Comparison of ENCODE assay signal across 8 mouse cellular contexts in genomic region chr14:20928848-20929745, GRCm38 (mm10). TPM values are rescaled to one million over a fixed set of nuclear protein-coding genes. Genes with fewer than 3 reads are reported as not detected.
DNase-seq lines count a peak whose midpoint lies in the region; ATAC-seq and TF ChIP-seq lines count a peak whose summit lies in the region.

TSS of gene Vcl (plus strand) at chr14:20929398.

- under 1% methylated on average over 89 of the region's 89 CpGs for WGBS in bone marrow, adult 2 months
- under 1% methylated on average over 89 of the region's 89 CpGs for WGBS in embryonic facial prominence, embryonic 15.5 days
- 3% methylated on average over 78 of the region's 89 CpGs for WGBS in limb, embryonic 14.5 days
- under 1% methylated on average over 88 of the region's 89 CpGs for WGBS in midbrain, postnatal 0 days

- peak; percentile 98 for DNase-seq in 416B (ENCODE audit: low read depth)
- DNase-seq in heart, adult 8-10 months (ENCODE audit: low spot score): peak; percentile 99
- peak; percentile 100 for DNase-seq in kidney, adult 9 months
- peak; percentile 99 for DNase-seq in limb, embryonic 14.5 days (ENCODE audit: low spot score)
- DNase-seq in midbrain, postnatal 0 days (ENCODE audit: low spot score): peak; percentile 99
- DNase-seq in spleen, postnatal 14 days (ENCODE audit: low spot score in 2 of 2): peak; percentile 93 to 95

- peak; percentile 95 for TF ChIP-seq POLR2A in bone marrow, adult 2 months (IDR thresholded peaks at IDR 0.05; ENCODE audit: borderline replicate concordance, control insufficient read depth, low read depth, low read length)
- peak; percentile 95; the same call in 1 of the 2 replicates for TF ChIP-seq POLR2A in limb, embryonic 14.5 days (IDR thresholded peaks at IDR 0.05; ENCODE audit: borderline replicate concordance, extremely low read depth, insufficient read depth, insufficient read length)

- no peak for TF ChIP-seq CTCF in bone marrow, adult 2 months (IDR thresholded peaks at IDR 0.05; ENCODE audit: control insufficient read depth, insufficient read depth, low read length)
- TF ChIP-seq CTCF in midbrain, postnatal 0 days (IDR thresholded peaks at IDR 0.05): no peak

- no peaks in the 10 kb centered on the region for H3K36me3 ChIP-seq in embryonic facial prominence, embryonic 15.5 days
- H3K36me3 ChIP-seq in limb, embryonic 14.5 days (ENCODE audit: control insufficient read depth, insufficient read depth, low read length): no peaks in the 10 kb centered on the region
- H3K36me3 ChIP-seq in midbrain, postnatal 0 days (ENCODE audit: insufficient read depth, low read length): no peaks in the 10 kb centered on the region

- peak within 1 kb of the TSS; percentile 93 for H3K27ac ChIP-seq in bone marrow, adult 2 months (ENCODE audit: control insufficient read depth, insufficient read depth, low read depth, low read length, poor library complexity)
- H3K27ac ChIP-seq in embryonic facial prominence, embryonic 15.5 days (replicated peaks): peak within 1 kb of the TSS; percentile 87
- H3K27ac ChIP-seq in limb, embryonic 14.5 days (replicated peaks; ENCODE audit: low read depth, low read length): peak within 1 kb of the TSS; percentile 75
- H3K27ac ChIP-seq in midbrain, postnatal 0 days (ENCODE audit: low read depth, low read length): peak within 1 kb of the TSS; percentile 64

- ATAC-seq in embryonic facial prominence, embryonic 15.5 days (ENCODE audit: insufficient number of reproducible peaks, low FRiP score, low TSS enrichment, low read depth): peak; percentile 99
- peak; percentile 98 for ATAC-seq in limb, embryonic 14.5 days (ENCODE audit: low FRiP score, low read depth)
- peak; percentile 99 for ATAC-seq in midbrain, postnatal 0 days (ENCODE audit: low FRiP score)

- H3K4me2 ChIP-seq in embryonic facial prominence, embryonic 15.5 days (replicated peaks): peak within 1 kb of the TSS; percentile 84
- peak within 1 kb of the TSS; percentile 89 for H3K4me2 ChIP-seq in limb, embryonic 14.5 days (replicated peaks; ENCODE audit: low read depth, low read length, severe bottlenecking)
- H3K4me2 ChIP-seq in midbrain, postnatal 0 days (ENCODE audit: low read depth, low read length, poor library complexity, severe bottlenecking): peak within 1 kb of the TSS; percentile 74

- peaks cover 2% of the 10 kb centered on the region for H3K4me1 ChIP-seq in bone marrow, adult 2 months (ENCODE audit: control insufficient read depth, insufficient read depth, low read length)
- H3K4me1 ChIP-seq in embryonic facial prominence, embryonic 15.5 days: peaks cover 19% of the 10 kb centered on the region
- H3K4me1 ChIP-seq in limb, embryonic 14.5 days (ENCODE audit: control insufficient read depth, insufficient read depth, low read length): peaks cover 20% of the 10 kb centered on the region
- peaks cover 6% of the 10 kb centered on the region; the same call in 1 of the 2 replicates for H3K4me1 ChIP-seq in midbrain, postnatal 0 days (ENCODE audit: insufficient read depth, low read length)

- peak within 1 kb of the TSS; percentile 98 for H3K4me3 ChIP-seq in bone marrow, adult 2 months (replicated peaks; ENCODE audit: control insufficient read depth, low read depth, low read length)
- H3K4me3 ChIP-seq in embryonic facial prominence, embryonic 15.5 days (replicated peaks): peak within 1 kb of the TSS; percentile 82
- peak within 1 kb of the TSS; percentile 94 for H3K4me3 ChIP-seq in limb, embryonic 14.5 days (replicated peaks; ENCODE audit: low read length)
- peak within 1 kb of the TSS; percentile 88 for H3K4me3 ChIP-seq in midbrain, postnatal 0 days (ENCODE audit: low read depth, low read length)

- no peaks in the 10 kb centered on the region for H3K9me3 ChIP-seq in embryonic facial prominence, embryonic 15.5 days (replicated peaks)
- no peaks in the 10 kb centered on the region for H3K9me3 ChIP-seq in limb, embryonic 14.5 days (ENCODE audit: control insufficient read depth, low read length)
- H3K9me3 ChIP-seq in midbrain, postnatal 0 days (ENCODE audit: low read length): no peaks in the 10 kb centered on the region

- no peaks in the 10 kb centered on the region for H3K27me3 ChIP-seq in embryonic facial prominence, embryonic 15.5 days
- no peaks in the 10 kb centered on the region for H3K27me3 ChIP-seq in limb, embryonic 14.5 days (ENCODE audit: control insufficient read depth, insufficient read depth, low read length)
- no peaks in the 10 kb centered on the region for H3K27me3 ChIP-seq in midbrain, postnatal 0 days (ENCODE audit: insufficient read depth, low read length)

- H3K9ac ChIP-seq in embryonic facial prominence, embryonic 15.5 days: peak within 1 kb of the TSS; percentile 87
- peak within 1 kb of the TSS; percentile 76 for H3K9ac ChIP-seq in limb, embryonic 14.5 days (ENCODE audit: low read depth, low read length, severe bottlenecking)
- peak within 1 kb of the TSS; percentile 85 for H3K9ac ChIP-seq in midbrain, postnatal 0 days (replicated peaks; ENCODE audit: low read length, poor library complexity, severe bottlenecking)

RNA-seq across cellular contexts. Expression of gene Vcl, which starts in this region (rescaled TPM):
- polyA plus RNA-seq in bone marrow, adult 2 months (2011; ENCODE audit: insufficient read depth, insufficient read length, low replicate concordance, missing spikeins): 31.5 and 59.2 TPM in 2 replicates
- 49.6 and 51.7 TPM in 2 replicates for polyA plus RNA-seq in embryonic facial prominence, embryonic 15.5 days (2015; fragmentation: Nextera tagmentation; extraction: Ambion mirVana)
- 100 to 1,000 TPM in 3 of 4 experiments, 10 to 100 TPM in 1; 91.8 to 108 (median 105) TPM for total RNA-seq in heart, adult 8-10 months (2022)
- polyA plus RNA-seq in limb, embryonic 14.5 days (2012; rRNA removed): 67.4 and 69.9 TPM in 2 replicates
- polyA plus RNA-seq in limb, embryonic 14.5 days (2014; fragmentation: Nextera tagmentation; extraction: Ambion mirVana): 62.4 and 64.1 TPM in 2 replicates
- 21.6 and 25.7 TPM in 2 replicates for total RNA-seq in midbrain, postnatal 0 days (2014; rRNA removed)
- polyA plus RNA-seq in midbrain, postnatal 0 days (2015; fragmentation: Nextera tagmentation; extraction: Ambion mirVana): 8.1 and 8.6 TPM in 2 replicates

Comparison
In these comparisons a context has a peak if more than half of its experiments do, and no peak if none do; other contexts are left out.
1. Peak in every context shown above with its lines: DNase-seq, ATAC-seq, H3K4me3 ChIP-seq and H3K27ac ChIP-seq.